Mouse (Mus musculus) CH12.LX (cell line): Measurements from ENCODE around the gene Celf2. TPM values are rescaled to one million over a fixed set of nuclear protein-coding genes. Genes with fewer than 3 reads are reported as not detected.

Source experiments
- DNase-seq: peaks from one replicate; pipeline ENCODE4 v3.0.0-alpha.2; 2013; ENCODE audit errors: extremely low read depth
- H3K27ac ChIP-seq: 2 replicates; pipeline ENCODE4 v1.5.1; 2012; ENCODE audit warnings: low read depth, mild to moderate bottlenecking, control low read depth, moderate library complexity; ENCODE audit not compliant: insufficient read depth
- H3K27me3 ChIP-seq: replicated peaks from 2 replicates; pipeline ENCODE3; 2012; ENCODE audit warnings: inconsistent platforms
- H3K36me3 ChIP-seq, 2 experiments: replicated peaks in 1 of 2; 2 replicates each; pipeline versions ENCODE3 to v1.6.1; 2012; ENCODE audit warnings: inconsistent platforms in 1 of 2, low read length in 1 of 2, mild to moderate bottlenecking in 1 of 2, mixed read lengths in 1 of 2, moderate library complexity in 1 of 2; ENCODE audit not compliant: control insufficient read depth in 1 of 2, insufficient read depth in 1 of 2
- H3K4me1 ChIP-seq, 2 experiments: 2 replicates each; pipeline ENCODE4 v1.6.1; 2012; ENCODE audit warnings: inconsistent platforms in 1 of 2, moderate library complexity in 1 of 2; ENCODE audit not compliant: insufficient read depth in 2 of 2, control insufficient read depth in 1 of 2
- H3K4me2 ChIP-seq: 2 replicates; pipeline ENCODE4 v1.6.1; 2012; ENCODE audit warnings: low read depth, mild to moderate bottlenecking, control low read depth; ENCODE audit not compliant: poor library complexity, insufficient read depth, severe bottlenecking
- H3K4me3 ChIP-seq, 3 experiments: fragments of 150-350 bp in 1 of 3; sonication (generic) in 1 of 3; replicated peaks in 1 of 3; 2 replicates each; pipeline versions ENCODE3 to v1.5.1; 2011 to 2012; ENCODE audit warnings: low read depth in 2 of 3, low read length in 2 of 3, mild to moderate bottlenecking in 2 of 3, moderate library complexity in 2 of 3, control low read depth in 1 of 3, improper control_type of control experiment in 1 of 3, inconsistent platforms in 1 of 3, mixed read lengths in 1 of 3; ENCODE audit not compliant: poor library complexity in 1 of 3
- H3K79me2 ChIP-seq: replicated peaks from 2 replicates; pipeline ENCODE4 v1.6.1; 2012; ENCODE audit warnings: mild to moderate bottlenecking, moderate library complexity; ENCODE audit not compliant: control insufficient read depth, poor library complexity, insufficient read depth, severe bottlenecking; ENCODE audit errors: extremely low read depth
- H3K9ac ChIP-seq: 2 replicates; pipeline ENCODE4 v1.6.1; 2012; ENCODE audit warnings: low read depth, mild to moderate bottlenecking, control low read depth, moderate library complexity; ENCODE audit not compliant: insufficient read depth
- H3K9me3 ChIP-seq: replicated peaks from 2 replicates; pipeline ENCODE3; 2012; ENCODE audit warnings: low read length, inconsistent platforms, mixed read lengths
- BHLHE40 ChIP-seq: IDR thresholded peaks from 2 replicates; pipeline ENCODE4 v1.6.1; 2011; ENCODE audit warnings: mild to moderate bottlenecking, low read depth, low read length, improper control_type of control experiment
- ELF1 ChIP-seq: IDR thresholded peaks from 2 replicates; pipeline ENCODE4 v1.6.1; 2014; ENCODE audit warnings: low read depth, mild to moderate bottlenecking, inconsistent platforms, low read length, improper control_type of control experiment
- EP300 ChIP-seq: IDR thresholded peaks from 2 replicates; pipeline ENCODE4 v1.6.1; 2011; ENCODE audit warnings: low read length, improper control_type of control experiment
- ETS1 ChIP-seq: conservative IDR thresholded peaks from 2 replicates; pipeline ENCODE4 v1.6.1; 2012; ENCODE audit warnings: low read depth, mild to moderate bottlenecking, inconsistent platforms, low read length, improper control_type of control experiment, moderate library complexity
- HCFC1 ChIP-seq: IDR thresholded peaks from 2 replicates; pipeline ENCODE4 v1.6.1; 2012; ENCODE audit warnings: low read depth, mild to moderate bottlenecking, inconsistent platforms, low read length, improper control_type of control experiment
- IRF4 ChIP-seq: IDR thresholded peaks from 2 replicates; pipeline ENCODE4 v1.6.1; 2014; ENCODE audit warnings: low read depth, mild to moderate bottlenecking, inconsistent platforms, low read length, improper control_type of control experiment
- JUND ChIP-seq: conservative IDR thresholded peaks from 2 replicates; pipeline ENCODE4 v1.6.1; 2011; ENCODE audit warnings: low read depth, low read length, improper control_type of control experiment
- KAT2A ChIP-seq: IDR thresholded peaks from 2 replicates; pipeline ENCODE4 v1.6.1; 2012; ENCODE audit warnings: low read length, improper control_type of control experiment, inconsistent platforms; ENCODE audit not compliant: insufficient replicate concordance
- MAX ChIP-seq: IDR thresholded peaks from 2 replicates; pipeline ENCODE4 v1.6.1; 2011; ENCODE audit warnings: low read length, improper control_type of control experiment
- MXI1 ChIP-seq: IDR thresholded peaks from 2 replicates; pipeline ENCODE4 v1.6.1; 2011; ENCODE audit warnings: mild to moderate bottlenecking, low read depth, low read length, improper control_type of control experiment
- MYC ChIP-seq: IDR thresholded peaks from 2 replicates; pipeline ENCODE4 v1.6.1; 2011; ENCODE audit warnings: low read depth, mild to moderate bottlenecking, improper control_type of control experiment, low read length
- NRF1 ChIP-seq: IDR thresholded peaks from 2 replicates; pipeline ENCODE4 v1.6.1; 2014; ENCODE audit warnings: low read depth, mild to moderate bottlenecking, inconsistent platforms, low read length, improper control_type of control experiment, moderate library complexity
- PAX5 ChIP-seq: IDR thresholded peaks from 2 replicates; pipeline ENCODE4 v1.6.1; 2012; ENCODE audit warnings: low read length, inconsistent platforms, mixed read lengths
- POLR2A ChIP-seq: IDR thresholded peaks from 2 replicates; pipeline ENCODE4 v1.6.1; 2011; ENCODE audit warnings: low read depth, mild to moderate bottlenecking, improper control_type of control experiment, low read length
- RCOR1 ChIP-seq: conservative IDR thresholded peaks from 2 replicates; pipeline ENCODE4 v1.6.1; 2012; ENCODE audit warnings: low read depth, mild to moderate bottlenecking, inconsistent platforms, low read length, improper control_type of control experiment
- SIN3A ChIP-seq: IDR thresholded peaks from 2 replicates; pipeline ENCODE4 v1.6.1; 2012; ENCODE audit warnings: low read length, improper control_type of control experiment, inconsistent platforms
- TCF12 ChIP-seq: IDR thresholded peaks from 2 replicates; pipeline ENCODE4 v1.6.1; 2014; ENCODE audit warnings: low read depth, mild to moderate bottlenecking, inconsistent platforms, low read length, improper control_type of control experiment
- USF2 ChIP-seq: conservative IDR thresholded peaks from 2 replicates; pipeline ENCODE4 v1.6.1; 2011; ENCODE audit warnings: low read depth, low read length, improper control_type of control experiment
- ZKSCAN1 ChIP-seq: IDR thresholded peaks from 2 replicates; pipeline ENCODE4 v1.6.1; 2012; ENCODE audit warnings: low read depth, inconsistent platforms, low read length, improper control_type of control experiment, borderline replicate concordance
- dilution Hi-C: fragments of 300-500 bp; cut with MboI; formaldehyde crosslinking; loops from 2 replicates; pipeline ENCODE4 v1.14.3; 2020; ENCODE audit warnings: low sequenced_read_pairs; ENCODE audit not compliant: extremely low pct_unique_long_range_greater_than_20kb, extremely low pct_ligation_motif_present
- in situ Hi-C: fragments of 300-500 bp; cut with MboI; formaldehyde crosslinking; loops from 3 replicates; pipeline ENCODE4 v1.14.3; 2019; ENCODE audit warnings: low sequenced_read_pairs, low pct_ligation_motif_present, low pct_unique_long_range_greater_than_20kb, mixed read lengths
- polyA plus RNA-seq: library from polyadenylated mRNA; unstranded; fragments of >175 nt; gene quantifications from 2 replicates; pipeline ENCODE4 v1.2.1, GENCODE M21; 2012; ENCODE audit warnings: low read depth; ENCODE audit not compliant: insufficient read length
- total RNA-seq, 2 experiments: library from RNA; depleted of rRNA; stranded (reverse); fragments of 300-350 nt in 1 of 2; fragments of >200 nt in 1 of 2; gene quantifications; 2 replicates each; pipeline ENCODE4 v1.2.3; 2012 to 2014

Celf2 gene
- total and polyA plus RNA-seq, 3 experiments = 51.0 to 143 (median 103) TPM

DNA sequence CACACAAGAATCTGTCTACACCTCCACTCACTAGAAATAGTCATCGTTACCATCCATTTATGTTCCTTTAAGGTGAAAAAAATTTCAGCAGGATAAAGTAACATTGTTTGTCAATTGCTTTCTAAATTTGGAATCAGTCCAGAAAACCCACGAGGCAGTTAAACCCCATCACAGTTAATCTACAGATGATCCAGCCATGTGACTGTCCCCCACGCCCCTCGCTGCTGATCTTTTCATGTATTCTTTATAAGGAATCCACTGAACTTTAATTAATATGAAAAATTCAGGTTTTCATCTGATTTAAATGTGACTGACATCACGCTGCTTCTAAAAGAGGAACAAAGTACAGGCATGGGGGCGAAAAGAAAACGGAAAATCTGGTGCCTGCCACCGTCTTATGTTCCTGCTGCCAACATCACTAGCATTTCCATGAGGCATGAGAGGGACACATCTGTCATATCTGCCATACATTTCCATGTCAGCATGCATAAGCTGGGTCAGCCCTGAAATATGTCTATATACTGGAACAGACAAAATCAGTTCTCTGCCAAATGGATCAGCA lies 70.6 kb downstream of the Celf2 start:
- Histone ChIP-seq H3K27ac (no peak overlapping the region), H3K27me3 (no peaks in the 10 kb centered on the region), H3K4me2 (no peak overlapping the region), H3K36me3 (no peaks in the 10 kb centered on the region), H3K79me2 (no peaks in the 10 kb centered on the region), H3K4me1 (no peaks in the 10 kb centered on the region), H3K9ac (no peak overlapping the region), H3K4me3 (no peak overlapping the region), H3K9me3 (no peaks in the 10 kb centered on the region)
- dilution Hi-C loops = no loop called here
- in situ Hi-C loops = no loop called here
- peak; percentile 13 for DNase-seq
- TF ChIP-seq HCFC1 (no peak), KAT2A (no peak), TCF12 (no peak), SIN3A (no peak), POLR2A (no peak), MXI1 (no peak), NRF1 (no peak), JUND (no peak), ETS1 (no peak), MYC (no peak), EP300 (no peak), PAX5 (no peak), MAX (no peak), BHLHE40 (no peak), IRF4 (no peak), RCOR1 (no peak), USF2 (no peak), ELF1 (no peak)
- TF ChIP-seq, all 38 proteins: peak for 0

DNA sequence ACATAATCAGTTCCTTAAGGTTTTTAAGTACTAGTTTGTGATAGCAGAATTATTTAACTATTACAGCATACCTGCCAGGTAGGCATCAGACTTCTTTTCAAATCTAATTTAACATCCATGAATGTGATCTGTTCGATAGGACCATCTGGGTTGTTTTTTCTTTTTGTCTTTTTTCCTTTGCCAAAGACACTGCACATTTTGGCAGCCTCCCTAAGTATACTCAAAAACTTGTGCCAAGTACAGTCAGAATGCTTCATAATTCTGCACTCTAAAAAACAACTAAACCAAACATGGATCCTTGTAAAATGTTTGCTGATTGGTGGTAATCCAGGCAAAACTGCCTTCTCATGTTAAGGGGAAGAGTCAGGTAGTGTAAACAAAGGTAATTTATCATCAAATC lies 82.9 kb downstream of the Celf2 start:
- no peaks in the 10 kb centered on the region for H3K4me1 ChIP-seq
- TF ChIP-seq ZKSCAN1 (no peak), BHLHE40 (no peak)

More for the DNA sequence above, 82.9 kb downstream of the Celf2 start:
- no peaks in the 10 kb centered on the region for H3K27me3 ChIP-seq
- DNase-seq = no peak
- H3K4me3 ChIP-seq = no peak overlapping the region
- no peak overlapping the region for H3K4me2 ChIP-seq
- dilution Hi-C loops = no loop called here
- no peaks in the 10 kb centered on the region for H3K36me3 ChIP-seq
- H3K79me2 ChIP-seq = no peaks in the 10 kb centered on the region
- H3K9me3 ChIP-seq = no peaks in the 10 kb centered on the region
- in situ Hi-C loops = no loop called here
- no peak overlapping the region for H3K27ac ChIP-seq
- H3K9ac ChIP-seq = no peak overlapping the region
